Mouse (Mus musculus) mesoderm, embryonic 11.5 days (tissue): ENCODE measurements around the gene Socs1.
"Not testable (repeated sequence)": the region's sequence is repeated elsewhere in the genome, so short reads cannot be mapped to it uniquely, and the experiment has no call there.

Source experiments
- DNase-seq: peaks from one replicate; pipeline ENCODE4 v3.0.0-alpha.2; 2012; ENCODE audit warnings: low read depth, low spot score

The Socs1 gene

DNA sequence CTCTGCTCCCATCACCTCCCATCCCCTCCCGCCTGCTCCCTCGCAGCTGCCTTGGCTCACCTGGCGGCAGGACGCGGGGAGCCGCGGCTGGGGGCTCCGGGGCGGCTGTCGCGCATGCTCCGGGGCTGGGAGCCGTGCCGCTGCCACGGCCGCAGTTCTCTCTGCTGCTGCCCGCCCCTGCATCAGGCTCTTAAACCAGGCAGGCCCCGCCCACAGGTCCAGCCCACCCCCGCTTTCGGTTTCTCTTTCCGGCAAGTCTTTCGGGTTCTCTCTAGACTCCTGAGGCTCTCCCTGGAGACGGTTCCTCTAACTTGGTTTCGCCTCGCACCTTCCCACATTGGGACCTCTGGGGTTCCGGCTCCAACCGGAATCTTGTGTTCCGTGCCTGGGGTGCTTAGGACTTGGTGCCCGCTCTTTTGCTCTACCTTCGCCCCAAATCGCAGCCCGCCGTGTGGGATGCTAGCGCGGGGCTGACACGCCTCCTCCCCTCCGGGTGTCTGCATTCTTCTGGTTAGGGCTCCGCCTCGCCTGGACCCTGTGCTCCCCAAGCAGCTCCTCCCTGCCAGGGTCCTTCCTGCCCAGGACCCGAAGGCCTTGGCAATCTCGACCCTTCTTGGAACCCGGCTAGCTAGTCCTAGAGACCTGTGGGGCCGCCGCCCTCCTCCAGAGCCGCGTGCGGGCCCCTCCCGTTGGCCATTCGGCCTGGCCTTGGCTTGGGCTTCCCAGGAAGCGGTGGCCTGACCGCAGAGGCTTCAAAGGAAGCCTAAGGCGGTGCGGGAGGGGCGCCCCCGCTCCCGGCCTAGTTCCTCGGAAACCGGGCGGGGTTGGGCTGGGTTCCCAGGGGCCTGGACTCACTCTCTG, at the start of gene Socs1:
Gene Socs1 (minus strand): TSS at position 166 of the 861 bp plus-strand sequence.
- DNase-seq = peak; percentile 91

DNA sequence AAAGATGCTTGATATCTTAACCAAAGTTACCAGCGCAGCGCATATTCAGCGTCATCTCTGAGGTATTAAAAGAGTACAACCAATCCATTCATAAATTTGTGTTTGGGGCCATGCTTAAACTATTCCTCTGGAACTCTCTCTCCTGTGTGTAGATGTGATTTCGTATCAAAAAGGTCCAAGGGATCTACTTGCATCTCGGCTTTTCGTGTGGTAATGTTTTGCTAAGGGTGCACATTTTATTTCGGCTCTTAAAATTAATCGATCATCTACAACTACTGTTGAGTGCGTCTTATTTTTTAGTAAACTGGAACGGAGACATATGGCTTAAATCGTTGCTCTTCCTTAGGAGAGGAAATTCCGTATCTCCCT, 49.2 kb upstream of the Socs1 start:
- DNase-seq = no peak

DNA sequence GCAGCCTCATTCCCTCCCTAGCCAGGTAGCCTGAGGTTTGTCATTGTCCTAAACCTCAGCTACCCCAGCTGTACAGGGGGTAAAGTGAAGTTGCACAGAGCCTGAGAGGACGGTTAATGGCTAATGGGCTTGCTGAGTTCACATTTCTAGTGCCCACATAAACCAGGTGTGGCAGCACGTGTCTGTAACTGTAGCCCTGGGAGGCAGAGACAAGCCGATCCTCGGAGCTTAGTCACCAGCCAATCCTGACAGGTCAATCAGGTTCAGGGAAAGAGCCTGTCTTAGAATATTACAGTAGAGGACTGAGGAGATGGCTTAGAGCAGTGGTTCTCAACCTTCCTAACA, 43.1 kb upstream of the Socs1 start:
- DNase-seq = no peak

DNA sequence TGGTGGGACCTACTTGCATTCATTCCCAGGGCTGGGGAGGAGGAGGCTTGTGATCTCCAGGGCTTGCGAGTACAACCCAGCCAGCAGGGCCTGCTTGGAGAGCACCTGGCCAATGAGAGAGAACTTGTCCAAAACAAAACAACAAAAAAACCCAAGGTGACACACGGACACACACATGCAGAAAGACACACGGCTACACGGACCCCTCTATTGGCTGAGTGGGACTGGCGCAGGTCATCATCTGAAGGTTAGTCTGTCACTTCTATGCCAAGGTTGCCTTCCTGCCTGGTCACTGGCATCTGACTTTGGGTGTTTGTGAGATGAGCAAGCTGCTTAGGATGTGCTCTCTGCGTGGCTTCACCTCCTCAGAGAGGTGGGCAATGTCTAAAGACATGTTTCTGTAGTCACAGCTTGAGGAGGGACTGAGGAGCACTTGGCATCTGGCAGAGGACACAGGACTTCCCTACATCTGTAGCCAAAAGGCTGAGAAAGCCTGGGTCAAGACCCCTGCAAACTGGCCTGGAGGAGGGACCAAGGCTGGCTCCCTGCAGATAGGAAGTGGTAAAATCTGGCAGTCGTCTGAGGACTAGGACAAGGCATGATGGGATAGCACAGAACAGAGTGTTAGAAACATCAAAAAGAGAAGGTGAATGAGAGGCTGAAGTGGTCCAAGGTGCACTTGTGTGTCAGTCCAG, 42.6 kb upstream of the Socs1 start:
- DNase-seq = no peak

DNA sequence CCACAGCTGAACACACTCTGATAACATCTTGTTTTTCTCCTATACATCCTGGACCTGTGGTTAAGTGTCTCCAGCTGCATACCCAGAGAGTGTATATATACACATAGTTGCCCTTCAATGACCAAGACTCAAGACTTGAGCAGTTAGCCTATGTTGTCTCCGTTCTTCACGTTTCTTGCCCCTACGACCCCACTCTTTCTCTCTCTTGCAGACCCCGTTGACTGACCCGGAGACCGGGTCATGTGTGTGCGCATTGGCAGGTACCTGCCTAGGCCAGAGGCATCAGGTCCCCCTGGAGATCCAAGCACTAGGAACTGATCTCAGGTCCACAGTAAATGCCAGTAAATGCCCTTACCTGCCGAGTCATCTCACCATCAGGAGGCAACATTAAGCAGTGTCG, 41.9 kb upstream of the Socs1 start:
- no peak for DNase-seq

DNA sequence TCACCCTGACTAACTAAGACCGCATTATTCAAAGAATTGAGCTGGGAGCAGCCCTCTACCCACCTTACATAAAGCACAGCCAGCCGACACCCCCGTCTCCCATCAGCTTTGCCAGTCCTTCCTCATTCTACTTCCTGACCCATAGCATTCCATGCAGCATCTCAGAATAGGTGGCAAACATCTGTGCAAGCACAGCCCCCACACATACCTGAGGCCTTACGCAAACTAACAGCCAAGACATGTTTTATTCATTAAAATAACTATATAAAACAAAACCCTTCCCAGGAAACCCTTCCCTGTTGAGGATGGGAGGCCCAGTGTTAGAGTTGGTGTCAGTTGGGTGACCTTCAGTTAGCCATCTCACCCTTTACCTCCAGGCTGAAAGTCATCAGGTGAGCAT, 40.5 kb upstream of the Socs1 start:
- DNase-seq = no peak

DNA sequence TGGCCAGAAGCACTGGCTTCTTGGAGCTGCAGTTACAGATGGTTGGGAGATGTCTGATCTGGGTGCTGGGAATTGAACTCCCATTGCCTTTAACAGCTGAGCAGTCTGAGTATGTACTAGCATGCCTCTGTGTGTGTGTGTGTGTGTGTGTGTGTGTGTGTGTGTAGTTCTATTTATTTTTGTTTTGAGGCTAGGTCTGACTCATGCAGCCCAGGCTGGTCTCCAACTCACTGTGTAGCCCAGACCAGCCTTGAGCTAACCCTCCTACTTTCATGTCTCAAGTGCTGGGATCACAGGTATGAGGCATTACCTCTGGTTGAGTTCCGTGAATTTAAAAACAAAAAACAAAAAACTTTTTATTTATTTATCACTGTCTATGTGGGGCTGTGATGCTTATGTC, 39.2 kb upstream of the Socs1 start:
- DNase-seq = no peak

DNA sequence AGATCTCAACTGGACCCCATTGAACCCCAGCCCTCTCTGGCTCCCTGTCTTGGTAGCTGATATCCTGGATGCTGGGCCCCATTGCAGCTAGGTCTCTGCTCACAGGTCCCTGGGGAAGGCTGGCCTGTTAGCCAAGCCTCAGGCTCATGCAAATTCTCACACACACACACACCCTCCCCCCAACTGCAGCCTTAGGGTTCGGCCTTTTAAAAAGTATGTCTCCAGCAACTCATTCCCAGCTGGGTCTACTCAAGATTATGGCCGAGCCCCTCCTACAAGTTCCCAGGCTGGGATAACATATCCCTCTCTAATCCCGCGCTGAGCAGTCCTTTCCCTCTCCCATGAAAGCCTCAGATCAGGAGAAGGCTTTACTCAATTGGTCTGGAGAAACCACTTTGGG, 36.1 kb upstream of the Socs1 start:
- no peak for DNase-seq

DNA sequence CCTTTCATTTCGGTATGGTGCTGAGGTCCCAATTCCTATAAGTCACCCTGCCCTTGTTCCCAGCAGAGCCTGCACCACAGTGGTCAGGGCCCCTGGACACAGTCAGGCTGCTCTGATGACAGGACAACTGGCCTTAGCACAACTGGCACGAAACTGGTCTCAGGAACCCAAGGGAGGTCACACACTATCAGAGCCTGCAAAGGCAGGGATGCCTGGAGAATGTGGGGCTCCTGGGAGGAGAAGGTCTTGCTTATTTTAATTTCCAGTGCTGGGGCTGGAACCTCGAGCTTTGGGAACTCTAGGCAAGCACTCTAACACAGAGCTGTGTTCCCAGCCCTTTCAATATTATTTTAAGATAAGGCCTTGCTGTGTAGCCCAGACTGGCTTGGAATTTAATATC, 34.6 kb upstream of the Socs1 start:
- DNase-seq = no peak

DNA sequence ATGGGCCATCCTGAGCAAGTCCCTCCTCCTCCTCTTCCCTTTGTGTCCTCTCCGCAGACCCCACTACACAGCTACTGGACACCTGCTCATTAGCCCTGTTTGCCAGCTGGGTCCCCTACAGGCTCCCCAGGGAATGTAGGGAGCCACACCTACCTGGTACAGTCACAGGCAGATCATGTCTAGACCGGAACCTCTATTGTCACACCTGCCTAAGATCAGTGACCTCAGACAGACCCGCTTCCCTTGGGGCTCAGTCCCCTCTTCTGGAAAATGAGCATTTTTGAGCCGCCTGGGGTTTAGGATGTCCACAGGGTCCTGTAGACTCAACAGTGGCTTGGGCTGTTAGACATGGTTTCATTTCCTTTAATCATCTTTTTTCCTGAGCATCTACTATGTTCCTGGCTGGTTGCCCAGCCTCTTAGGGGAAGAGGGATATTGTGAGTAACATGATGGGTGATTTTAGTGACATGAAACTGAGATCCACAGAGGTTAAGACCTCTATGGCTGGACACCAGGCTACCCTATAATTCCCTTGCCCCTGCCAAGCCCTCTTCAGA, 33.3 kb upstream of the Socs1 start:
- no peak for DNase-seq

DNA sequence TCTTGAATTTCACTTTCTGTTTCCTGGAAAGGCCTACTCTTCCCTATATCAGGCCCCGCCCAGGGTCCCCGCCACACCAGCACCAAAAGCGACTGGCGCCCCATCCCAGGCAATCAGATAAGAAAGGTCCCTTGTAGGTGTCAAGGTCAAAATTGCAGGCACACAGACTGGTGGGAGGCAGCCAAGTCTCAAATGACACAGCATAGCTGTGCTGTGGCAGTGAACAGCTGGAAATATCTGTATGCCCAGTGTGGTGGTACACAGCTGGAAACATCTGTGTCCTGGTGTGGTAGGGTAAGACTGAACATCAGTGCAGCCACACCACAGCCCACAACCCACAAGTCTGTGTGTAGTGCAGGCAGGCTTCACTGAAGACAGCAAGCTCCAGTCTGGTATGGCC, 29.5 kb upstream of the Socs1 start:
- no peak for DNase-seq

DNA sequence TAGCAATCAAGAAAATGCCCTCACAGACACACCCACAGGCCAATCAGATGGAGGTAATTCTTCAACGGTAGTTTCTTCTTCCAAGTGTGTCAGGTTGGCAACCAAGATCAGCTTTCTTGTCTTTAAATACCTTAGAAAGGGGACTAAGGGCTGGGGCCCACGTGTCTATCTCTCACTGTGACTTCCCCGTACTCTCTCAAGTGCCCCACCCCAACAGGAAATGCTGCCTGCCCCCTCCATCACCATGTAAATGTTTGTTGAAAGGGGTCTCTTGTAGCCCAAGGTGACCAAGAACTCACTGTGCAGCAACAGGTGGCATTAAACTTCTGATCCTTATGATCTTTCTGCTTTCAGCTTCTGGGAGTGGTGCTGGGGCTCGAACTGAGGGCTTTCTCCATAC, 28.4 kb upstream of the Socs1 start:
- DNase-seq = no peak

DNA sequence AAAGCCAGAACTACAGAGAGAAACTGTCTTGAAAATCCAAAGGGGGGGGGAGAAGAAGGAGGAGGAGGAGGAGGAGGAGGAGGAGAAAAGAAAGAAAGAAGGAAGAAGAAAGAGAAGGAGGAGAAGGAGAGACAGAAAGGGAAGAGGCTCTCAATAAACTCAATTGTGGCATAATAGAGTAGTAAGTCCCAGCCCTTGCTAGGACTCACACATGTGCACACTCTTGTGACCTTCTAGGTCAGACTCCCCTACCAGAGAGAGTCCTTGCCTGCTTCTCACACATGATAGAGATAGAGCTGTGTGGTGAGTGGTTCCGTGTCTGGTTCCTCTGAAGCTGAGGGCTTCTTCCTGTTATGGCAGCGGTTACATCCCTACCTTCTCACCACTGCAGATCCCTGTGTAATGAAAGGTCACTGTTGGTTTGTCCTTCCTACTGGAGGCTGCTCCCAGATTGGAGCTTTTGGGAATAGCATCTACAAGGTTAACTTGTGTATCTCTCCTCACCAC, 27.6 kb upstream of the Socs1 start, which contains the start of gene Gm11172:
Gene Gm11172 (plus strand): TSS at position 51 of the 507 bp plus-strand sequence.
- DNase-seq = no peak

DNA sequence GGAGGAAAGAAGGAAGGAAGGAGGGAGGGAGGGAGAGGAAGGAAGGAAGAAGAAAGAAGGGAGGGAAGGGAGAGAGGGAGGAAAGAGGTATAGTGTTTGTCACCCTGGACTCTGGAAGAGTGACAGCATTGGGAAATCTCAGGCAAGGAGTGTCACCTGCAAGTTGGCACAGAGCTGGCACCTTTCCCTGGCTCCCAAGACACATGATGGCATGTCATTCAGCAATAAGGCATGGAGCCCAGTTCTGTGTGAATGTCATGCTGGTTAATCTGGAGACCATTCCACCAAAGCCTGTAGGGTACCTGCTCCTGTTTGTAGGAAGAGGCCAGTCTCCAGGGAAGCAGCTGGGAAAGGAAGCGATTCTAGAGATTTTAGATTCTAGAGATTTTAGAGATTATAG, 25.0 kb upstream of the Socs1 start:
- no peak for DNase-seq

DNA sequence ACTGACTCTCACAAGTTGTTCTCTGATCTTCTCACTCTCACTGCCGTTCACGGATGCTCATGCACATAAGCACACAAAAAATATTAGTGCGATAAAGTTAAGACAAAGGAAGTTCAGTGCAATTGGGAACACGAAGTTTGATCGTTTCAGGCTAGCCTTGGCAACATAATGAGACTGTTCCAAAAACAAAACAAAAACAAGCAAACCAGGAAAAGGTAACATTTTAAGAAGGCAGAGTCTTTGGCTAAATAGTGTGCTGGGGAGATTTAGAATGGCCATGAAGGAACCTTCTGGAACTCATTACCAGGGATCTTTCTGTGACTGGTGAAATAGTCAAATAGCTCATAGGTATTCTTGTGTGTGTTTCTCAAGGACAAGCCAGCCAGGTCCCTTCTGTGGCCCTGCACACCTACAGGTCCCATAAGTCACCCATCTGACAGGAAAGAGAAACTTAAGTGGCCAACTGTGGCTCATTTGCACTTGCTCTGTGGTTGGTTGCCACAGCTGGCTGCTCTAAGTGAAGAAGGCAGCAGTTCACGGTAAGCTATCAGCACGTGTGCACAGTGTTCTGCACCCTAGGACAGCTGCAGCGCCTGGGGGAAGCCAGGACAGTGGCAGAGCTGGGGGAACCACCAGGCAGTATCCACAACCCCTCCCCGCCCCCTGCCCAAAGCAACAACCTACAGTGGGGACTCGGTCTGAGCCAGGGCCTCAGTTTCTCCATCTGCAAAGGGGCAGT, 20.6 kb upstream of the Socs1 start, which contains the start of gene Prm1:
Gene Prm1 (minus strand): TSS at position 51 of the 739 bp plus-strand sequence.
- DNase-seq = no peak

DNA sequence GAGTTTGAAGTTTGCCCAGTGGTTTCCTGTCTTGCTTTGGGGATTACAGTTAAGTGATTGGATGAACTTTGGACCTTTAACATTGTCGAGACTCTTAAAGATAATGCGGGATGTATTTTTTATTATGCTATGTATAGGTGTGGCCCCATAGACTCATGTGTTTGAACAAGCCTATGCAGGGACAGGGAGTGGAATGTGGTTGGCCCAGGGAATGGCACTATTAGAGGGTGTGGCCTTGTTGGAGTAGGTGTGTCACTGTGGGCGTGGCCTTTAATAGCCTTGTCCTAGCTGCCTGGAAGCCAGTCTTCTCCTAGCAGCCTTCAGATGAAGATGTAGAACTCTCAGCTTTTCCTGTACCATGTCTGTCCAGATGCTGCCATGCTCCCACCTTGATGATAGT, 17.1 kb upstream of the Socs1 start:
- DNase-seq = not testable (repeated sequence)

DNA sequence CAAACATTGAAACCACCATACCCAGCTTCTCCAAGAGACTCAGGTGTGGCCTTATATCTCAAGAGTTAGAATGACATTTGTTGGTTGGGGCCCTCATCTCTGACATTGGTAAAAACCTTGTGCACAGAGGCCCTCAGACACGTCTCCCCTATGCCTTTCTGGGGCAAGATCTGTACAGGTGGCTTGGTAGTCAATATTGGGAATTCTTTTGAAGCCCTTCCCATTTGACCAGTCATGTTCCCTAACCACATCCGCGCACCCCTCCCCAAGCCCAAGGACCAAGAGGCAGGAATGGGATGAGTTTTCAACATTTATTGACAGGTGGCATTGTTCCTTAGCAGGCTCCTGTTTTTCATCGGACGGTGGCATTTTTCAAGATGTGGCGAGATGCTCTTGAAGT, 10.7 kb upstream of the Socs1 start, which contains the start of gene Prm2:
Gene Prm2 (minus strand): TSS at position 101 of the 400 bp plus-strand sequence.
- no peak for DNase-seq

DNA sequence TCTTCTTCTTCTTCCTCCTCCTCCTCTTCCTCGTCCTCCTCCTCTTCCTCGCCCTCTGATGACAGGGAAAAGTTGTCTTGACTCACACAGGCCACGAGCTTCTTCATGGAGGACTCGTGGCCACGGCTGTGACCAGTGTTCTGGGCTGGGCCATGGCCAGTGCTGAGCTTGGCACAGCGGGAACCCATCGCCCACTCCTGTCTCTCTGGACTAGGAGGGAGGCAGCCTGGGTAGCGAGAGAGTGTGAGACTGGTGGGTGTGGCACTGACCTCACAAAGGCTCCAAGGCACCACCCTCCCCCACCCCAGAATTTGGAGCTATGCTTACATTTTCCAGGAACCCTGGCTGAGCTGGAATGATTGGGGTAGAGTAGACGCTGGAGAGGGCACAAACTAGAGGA, 5.4 kb upstream of the Socs1 start, which contains the start of gene Prm3:
Gene Prm3 (minus strand): TSS at position 213 of the 400 bp plus-strand sequence.
- DNase-seq = no peak

DNA sequence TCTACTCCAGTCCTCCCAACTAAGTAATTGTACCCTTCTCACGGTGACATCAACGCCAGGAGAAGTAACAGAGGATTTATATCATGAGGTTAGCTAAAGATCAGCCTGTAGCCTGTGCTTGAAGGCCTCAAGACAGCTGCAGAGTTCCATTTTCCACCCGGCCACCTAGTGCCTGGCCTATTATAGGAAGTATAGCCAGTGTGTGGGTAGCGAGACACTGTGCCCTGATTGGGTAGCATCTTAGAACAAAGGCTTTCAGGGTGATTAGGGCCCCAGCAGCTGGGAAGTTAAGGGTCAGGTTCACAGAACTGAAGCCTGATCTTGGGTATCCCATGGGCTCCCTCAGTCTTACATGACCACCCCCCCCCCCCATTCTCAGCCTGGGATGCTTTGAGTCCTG, 3.5 kb upstream of the Socs1 start:
- no peak for DNase-seq

DNA sequence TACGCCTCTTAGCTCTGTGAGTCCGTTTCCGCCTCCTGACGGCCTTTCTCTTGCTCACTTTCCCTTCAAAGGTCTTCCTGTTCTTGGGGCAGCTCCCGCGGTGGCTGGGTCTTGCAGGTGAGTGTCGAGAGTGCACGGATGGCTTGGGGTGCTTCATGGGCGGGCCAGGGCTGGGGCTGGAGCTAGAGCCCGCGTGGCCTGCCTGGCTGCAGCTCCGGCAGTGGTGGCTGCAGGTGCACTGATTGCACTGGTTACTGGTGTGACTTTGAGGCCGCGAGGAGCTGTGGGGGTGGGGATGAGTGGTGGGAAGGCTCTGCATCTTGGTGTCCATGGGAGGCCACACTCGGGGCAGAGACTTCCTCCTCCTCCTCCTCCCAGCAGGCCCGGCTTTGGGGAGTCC, 2.9 kb upstream of the Socs1 start, which contains the start of gene Tnp2:
Gene Tnp2 (minus strand): TSS at position 390 of the 400 bp plus-strand sequence.
- no peak for DNase-seq

DNA sequence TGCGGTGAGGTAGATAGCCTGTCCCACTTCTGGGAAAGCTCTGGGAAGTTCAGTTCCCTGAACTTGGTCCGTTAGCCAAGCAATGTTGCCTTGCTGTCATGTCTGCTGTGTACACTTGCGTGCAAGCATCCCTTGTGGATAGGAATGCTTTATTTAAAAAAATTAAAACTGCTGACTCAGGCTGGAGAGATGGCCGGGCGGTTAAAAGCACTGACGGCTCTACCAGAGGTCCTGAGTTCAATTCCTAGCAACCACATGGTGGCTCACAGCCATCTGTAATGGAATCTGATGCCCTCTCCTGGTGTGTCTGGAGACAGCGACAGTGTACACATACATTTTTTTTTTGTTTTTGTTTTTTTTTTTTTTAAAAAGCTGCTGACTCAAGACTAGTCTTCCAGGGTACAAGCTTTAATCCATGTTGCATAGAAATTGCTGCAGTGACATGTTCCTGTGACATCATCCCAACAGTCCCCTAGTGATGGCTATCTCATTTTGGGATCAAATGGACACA, 2.3 kb upstream of the Socs1 start:
- no peak for DNase-seq
